Mouse (Mus musculus) heart, adult 11 months (tissue): ENCODE measurements around the gene Fhod1.

Experiments
- DNase-seq: peaks from one replicate; pipeline ENCODE4 v3.0.0; 2022

Fhod1 gene

GRCm38 (mm10) chr8:105348450-105349095 is 820 bp upstream of the Fhod1 start, which contains the start of gene Slc9a5:
Slc9a5 (plus strand) TSS chr8:105348843.
- peak; percentile 97 for DNase-seq

- DNase-seq = peak; percentile 99
These were observed 934 bp downstream of the Fhod1 start for GRCm38 (mm10) chr8:105346611-105347427.

- DNase-seq = peak; percentile 97
These were observed 2.4 kb downstream of the Fhod1 start for GRCm38 (mm10) chr8:105345061-105345975.

GRCm38 (mm10) chr8:105343791-105344574 is 3.8 kb downstream of the Fhod1 start:
- no peak for DNase-seq

- DNase-seq = no peak
These were observed 5.0 kb downstream of the Fhod1 start for GRCm38 (mm10) chr8:105342768-105343167.

- peak; percentile 94 for DNase-seq
These were observed 6.4 kb downstream of the Fhod1 start for GRCm38 (mm10) chr8:105341399-105341798.

GRCm38 (mm10) chr8:105339886-105340635 is 7.7 kb downstream of the Fhod1 start:
- DNase-seq = peak; percentile 97

- peak; percentile 87 for DNase-seq
These were observed 8.8 kb downstream of the Fhod1 start for GRCm38 (mm10) chr8:105338992-105339391.

- DNase-seq = peak; percentile 92
These were observed 11.2 kb downstream of the Fhod1 start for GRCm38 (mm10) chr8:105336373-105337130.

- no peak for DNase-seq
These were observed 15.2 kb downstream of the Fhod1 start for GRCm38 (mm10) chr8:105332523-105332922.

- peak; percentile 87 for DNase-seq
These were observed 15.8 kb downstream of the Fhod1 start for GRCm38 (mm10) chr8:105331931-105332330.

GRCm38 (mm10) chr8:105331469-105331868 is 16.3 kb downstream of the Fhod1 start:
- peak; percentile 92 for DNase-seq

- no peak for DNase-seq
These were observed 17.4 kb downstream of the Fhod1 start for GRCm38 (mm10) chr8:105330325-105330724.

- DNase-seq = peak; percentile 75
These were observed 20.8 kb downstream of the Fhod1 start for GRCm38 (mm10) chr8:105326968-105327367.

GRCm38 (mm10) chr8:105326141-105326672 is 21.5 kb downstream of the Fhod1 start, which contains the start of the genes Lrrc29 and Tmem208:
Lrrc29 (minus strand) TSS chr8:105326278.
Tmem208 (plus strand) TSS chr8:105326354.
- DNase-seq = peak; percentile 99

GRCm38 (mm10) chr8:105325641-105326093 is 22.1 kb downstream of the Fhod1 start:
- DNase-seq = no peak

- no peak for DNase-seq
These were observed 24.6 kb downstream of the Fhod1 start for GRCm38 (mm10) chr8:105323183-105323582.

- DNase-seq = no peak
These were observed 29.0 kb downstream of the Fhod1 start for GRCm38 (mm10) chr8:105318662-105319190.

GRCm38 (mm10) chr8:105317941-105318340 is 29.8 kb downstream of the Fhod1 start:
- peak; percentile 94 for DNase-seq
